Mouse (Mus musculus) stomach, embryonic 15.5 days (tissue): Measurements from ENCODE around the gene Zfp575. TPM values are rescaled to one million over a fixed set of nuclear protein-coding genes. Genes with fewer than 3 reads are reported as not detected.
A peak's percentile ranks its signal among the peaks of the same experiment; 100 is the strongest.

Experiments
- ATAC-seq: fragments of 200-750 bp; cut with Nextera tagmentation; 2 replicates; pipeline ENCODE4 v1.8.0; 2017; ENCODE audit warnings: low read depth, moderate number of reproducible peaks, moderate TSS enrichment; ENCODE audit not compliant: insufficient read depth, low FRiP score
- H3K27ac ChIP-seq: fragments of 300-500 bp; sonication (generic); 2 replicates; pipeline ENCODE4 v1.5.1; 2015; ENCODE audit warnings: mild to moderate bottlenecking, inconsistent platforms
- H3K27me3 ChIP-seq: fragments of 300-500 bp; sonication (generic); replicated peaks from 2 replicates; pipeline ENCODE4 v1.6.1; 2015; ENCODE audit warnings: inconsistent platforms
- H3K36me3 ChIP-seq: fragments of 300-500 bp; sonication (generic); 2 replicates; pipeline ENCODE4 v1.6.1; 2015; ENCODE audit warnings: inconsistent platforms
- H3K4me1 ChIP-seq: fragments of 300-500 bp; sonication (generic); 2 replicates; pipeline ENCODE4 v1.6.1; 2015; ENCODE audit warnings: inconsistent platforms
- H3K4me2 ChIP-seq: fragments of 300-500 bp; sonication (generic); 2 replicates; pipeline ENCODE4 v1.6.1; 2015; ENCODE audit warnings: mild to moderate bottlenecking, inconsistent platforms
- H3K4me3 ChIP-seq: fragments of 300-500 bp; sonication (generic); replicated peaks from 2 replicates; pipeline ENCODE4 v1.5.1; 2015; ENCODE audit warnings: inconsistent platforms
- H3K9ac ChIP-seq: fragments of 300-500 bp; sonication (generic); 2 replicates; pipeline ENCODE4 v1.6.1; 2015; ENCODE audit warnings: inconsistent platforms
- H3K9me3 ChIP-seq: fragments of 300-500 bp; sonication (generic); 2 replicates; pipeline ENCODE4 v1.6.1; 2016; ENCODE audit warnings: inconsistent platforms
- WGBS: fragments of 180-500 bp; shearing (Covaris S2); methylation state at CpG from one replicate; pipeline ENCODE4 v1.1.7; 2015; 5-methylcytosine and 5-hydroxymethylcytosine counted together
- polyA plus RNA-seq: library from polyadenylated mRNA; unstranded; fragments of >200 nt; fragmentation: Nextera tagmentation; extraction: Ambion mirVana; gene quantifications from 2 replicates; pipeline ENCODE4 v1.2.1, GENCODE M21; 2015

Gene Zfp575
- polyA plus RNA-seq, 1 experiment from 2014 or later, result 5.0 TPM

DNA sequence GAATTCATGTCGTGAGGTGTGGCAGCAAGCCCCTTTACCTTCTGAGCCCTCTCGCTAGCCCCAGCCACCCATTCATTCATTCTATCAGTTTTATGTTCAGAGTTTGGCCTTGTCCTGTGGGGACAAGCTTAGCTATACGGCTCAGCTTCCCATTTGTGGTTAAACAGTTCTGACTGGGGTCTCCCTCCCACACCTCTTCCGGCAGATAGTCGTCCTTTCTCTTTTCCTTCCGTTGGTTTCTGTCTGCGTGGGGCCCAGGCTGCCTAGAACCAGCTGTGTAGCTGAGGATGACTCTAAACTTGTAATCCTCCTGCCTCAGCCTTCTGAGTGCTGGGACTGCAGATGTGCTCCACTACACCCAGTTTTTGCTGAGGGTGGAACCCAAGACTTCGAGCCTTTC, 30.3 kb upstream of the Zfp575 start:
- Histone ChIP-seq H3K27me3 (0 out of 2 replicates have a peak, but pooled peaks cover 2% of the 10 kb centered on the region), H3K4me2 (no peak overlapping the region), H3K9me3 (no peaks in the 10 kb centered on the region), H3K36me3 (peaks cover 4% of the 10 kb centered on the region; the same call in 1 of the 2 replicates), H3K27ac (no peak overlapping the region), H3K9ac (no peak overlapping the region), H3K4me1 (peaks cover under 1% of the 10 kb centered on the region; the same call in 1 of the 2 replicates), H3K4me3 (no peak overlapping the region)
- ATAC-seq, result no peak
- 70% methylated on average over 8 of the region's 8 CpGs for WGBS

DNA sequence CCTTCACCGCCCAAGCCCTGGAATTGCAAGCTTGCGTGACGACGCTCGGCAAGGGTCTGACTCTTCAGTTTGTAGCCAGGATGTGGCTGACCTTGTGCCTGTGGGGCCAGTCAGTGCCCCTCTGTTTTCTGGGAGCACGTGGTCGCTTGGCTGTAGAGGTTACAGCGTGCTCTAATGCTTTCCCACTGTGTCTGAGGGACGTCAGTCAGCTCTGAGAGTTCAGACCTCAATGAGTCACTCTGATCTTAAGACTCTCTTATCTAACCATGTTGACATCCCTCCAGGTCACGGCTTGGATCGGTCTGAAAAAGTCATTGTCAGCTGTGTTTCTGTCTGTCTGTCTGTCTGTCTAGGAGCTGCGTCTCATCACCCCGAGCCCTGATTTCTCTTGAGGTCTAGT, 27.4 kb upstream of the Zfp575 start:
- Histone ChIP-seq H3K27me3 (peaks cover 21% of the 10 kb centered on the region; the same call in 1 of the 2 replicates), H3K27ac (no peak overlapping the region), H3K9ac (no peak overlapping the region), H3K4me1 (peaks cover 18% of the 10 kb centered on the region), H3K4me2 (no peak overlapping the region), H3K9me3 (no peaks in the 10 kb centered on the region), H3K36me3 (no peaks in the 10 kb centered on the region; the same call in 1 of the 2 replicates), H3K4me3 (no peak overlapping the region)
- WGBS, result 67% methylated on average over 13 of the region's 13 CpGs
- no peak for ATAC-seq

DNA sequence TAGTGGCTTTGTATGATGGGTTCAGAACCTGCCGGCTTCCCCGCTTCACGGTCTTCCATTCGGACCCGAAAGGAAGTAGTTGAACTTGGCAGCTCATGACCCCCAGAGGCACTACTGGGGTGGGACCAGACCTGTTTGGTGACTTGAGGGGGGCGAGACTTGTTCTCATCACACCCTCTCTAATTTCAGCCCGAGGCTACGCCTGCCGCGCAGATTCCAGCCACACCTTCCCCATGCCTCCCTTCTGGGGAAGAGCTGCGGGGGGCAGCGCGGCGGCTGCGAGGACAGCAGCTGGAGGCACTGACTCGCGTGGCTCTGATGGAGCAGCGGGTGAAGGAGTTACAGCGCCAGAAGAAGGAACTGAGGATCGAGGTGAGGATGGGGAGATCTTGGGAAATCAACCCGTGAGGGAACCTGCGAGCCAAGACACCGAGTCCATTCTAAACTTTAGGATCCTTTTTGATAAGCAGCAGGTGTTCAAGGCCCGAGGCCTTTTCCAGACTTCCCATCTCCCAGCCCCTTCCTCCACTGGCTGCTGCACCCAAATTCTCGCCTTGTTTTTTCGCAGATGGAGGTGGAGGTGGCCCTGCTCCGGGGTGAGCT, 25.0 kb upstream of the Zfp575 start:
- H3K4me1 ChIP-seq, result peaks cover 18% of the 10 kb centered on the region
- H3K4me3 ChIP-seq, result peak overlapping the region; percentile 24
- peaks cover 21% of the 10 kb centered on the region; the same call in 1 of the 2 replicates for H3K27me3 ChIP-seq
- no peaks in the 10 kb centered on the region for H3K9me3 ChIP-seq
- no peak overlapping the region for H3K9ac ChIP-seq
- no peak for ATAC-seq
- WGBS, result 4% methylated on average over 27 of the region's 27 CpGs
- no peak overlapping the region for H3K27ac ChIP-seq
- peak overlapping the region; percentile 47 for H3K4me2 ChIP-seq
- no peaks in the 10 kb centered on the region for H3K36me3 ChIP-seq

DNA sequence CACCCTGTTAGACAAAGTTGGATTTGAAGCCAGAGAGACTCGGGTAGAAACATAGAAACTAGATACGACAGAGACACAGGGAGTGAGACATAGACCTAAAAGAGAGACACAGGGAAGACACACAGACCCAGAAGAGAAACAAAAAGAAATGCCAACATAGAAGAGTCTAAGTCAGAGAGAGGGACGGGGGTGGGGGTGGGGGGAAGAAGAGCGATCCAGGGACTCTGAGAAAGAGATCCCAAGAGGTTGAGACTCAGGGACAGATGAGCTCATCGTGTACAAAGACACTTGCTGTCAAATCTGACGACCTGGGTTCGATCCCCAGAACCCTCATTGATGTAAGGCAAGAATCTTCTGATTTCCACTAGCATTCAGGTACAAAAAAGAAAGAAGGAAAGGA, 24.3 kb upstream of the Zfp575 start:
- ATAC-seq, result no peak
- Histone ChIP-seq H3K27me3 (peaks cover 21% of the 10 kb centered on the region; the same call in 1 of the 2 replicates), H3K4me3 (peak overlapping the region; percentile 60), H3K36me3 (no peaks in the 10 kb centered on the region), H3K4me1 (peaks cover 18% of the 10 kb centered on the region), H3K4me2 (peak overlapping the region; percentile 92), H3K9ac (no peak overlapping the region; the same call in 1 of the 2 replicates), H3K27ac (no peak overlapping the region), H3K9me3 (no peaks in the 10 kb centered on the region)
- 13% methylated on average over 7 of the region's 7 CpGs for WGBS

DNA sequence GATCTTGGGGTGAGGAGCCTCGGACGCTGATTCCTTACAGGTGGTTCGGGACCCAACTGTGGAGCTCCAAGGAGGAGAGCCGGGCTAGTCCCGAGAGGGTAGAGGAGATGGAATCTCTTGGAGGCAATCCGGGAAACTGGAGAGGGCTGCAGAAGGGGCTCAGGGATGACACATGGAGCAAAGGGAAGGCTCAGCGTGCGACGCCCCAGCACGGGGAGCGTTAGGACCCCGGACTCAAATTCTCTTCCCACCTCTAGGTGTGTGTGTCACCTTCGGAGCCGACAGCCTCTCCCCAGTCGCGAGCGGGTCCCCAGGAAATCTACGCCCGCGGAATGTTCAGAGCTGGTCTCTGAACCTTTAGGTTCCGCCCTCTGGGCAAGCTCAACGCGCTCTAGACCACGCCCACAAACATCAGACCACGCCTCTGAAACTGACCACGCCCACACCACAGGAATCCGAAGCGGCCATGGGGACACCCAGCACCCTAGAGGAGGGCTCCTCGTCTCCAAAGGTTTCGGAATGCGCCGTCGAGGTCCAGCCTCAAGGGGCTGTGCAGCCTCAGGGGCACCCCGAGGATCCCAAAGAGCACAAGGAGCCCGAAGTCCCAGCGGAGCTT, 23.5 kb upstream of the Zfp575 start:
- Histone ChIP-seq H3K4me2 (peak overlapping the region; percentile 92), H3K4me1 (peaks cover 18% of the 10 kb centered on the region), H3K36me3 (no peaks in the 10 kb centered on the region), H3K27me3 (peaks cover 21% of the 10 kb centered on the region; the same call in 1 of the 2 replicates), H3K4me3 (peak overlapping the region; percentile 60), H3K9ac (peak overlapping the region; percentile 50; the same call in 1 of the 2 replicates), H3K27ac (peak overlapping the region; percentile 90), H3K9me3 (no peaks in the 10 kb centered on the region)
- peak; percentile 73 for ATAC-seq
- WGBS, result under 1% methylated on average over 36 of the region's 36 CpGs

DNA sequence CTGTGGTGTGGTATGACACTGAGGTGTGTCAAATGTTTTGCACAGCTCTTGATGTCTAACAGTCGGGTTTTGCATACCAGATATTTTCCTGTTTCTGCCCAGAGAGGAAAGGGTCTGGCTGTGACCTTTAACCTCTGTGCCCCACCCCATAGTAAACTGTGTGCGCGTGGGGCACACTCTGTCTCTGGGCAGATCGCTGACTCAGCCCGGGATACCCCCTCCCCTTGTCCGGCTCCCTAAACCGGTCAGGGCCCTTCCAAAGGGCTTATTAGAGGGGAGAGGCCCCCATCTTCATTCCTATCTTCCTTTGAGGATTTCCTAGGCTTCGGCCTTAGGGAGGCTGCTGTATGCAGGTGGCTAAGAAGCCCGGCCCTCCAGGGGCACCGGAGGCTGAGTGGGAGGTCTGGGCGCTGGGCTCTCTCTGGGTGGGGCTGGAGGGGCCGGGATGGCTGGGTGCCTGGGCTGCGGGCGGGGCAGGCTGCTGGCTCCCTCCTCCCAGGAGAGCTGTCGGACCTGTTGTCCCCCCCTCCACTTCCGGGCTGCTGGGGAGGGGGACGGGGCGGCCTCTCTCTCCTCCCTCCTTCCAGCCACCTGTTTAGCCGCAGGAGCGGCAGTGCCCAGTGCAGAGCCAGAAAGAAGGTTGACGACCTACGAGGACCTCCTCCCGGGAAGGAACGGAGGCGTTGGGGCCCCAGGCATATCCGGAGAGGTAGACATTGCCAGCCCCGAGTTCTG, 22.9 kb upstream of the Zfp575 start, which contains the start of gene Phldb3:
TSS of gene Phldb3 (plus strand) at position 620 of the 735 bp plus-strand sequence.
- Histone ChIP-seq H3K36me3 (no peaks in the 10 kb centered on the region), H3K4me1 (peaks cover 18% of the 10 kb centered on the region), H3K9me3 (no peaks in the 10 kb centered on the region), H3K9ac (peak within 1 kb of the TSS; percentile 50; the same call in 1 of the 2 replicates), H3K27ac (peak within 1 kb of the TSS; percentile 90), H3K27me3 (peaks cover 21% of the 10 kb centered on the region; the same call in 1 of the 2 replicates), H3K4me2 (peak within 1 kb of the TSS; percentile 92), H3K4me3 (peak within 1 kb of the TSS; percentile 60)
- peak; percentile 68 for ATAC-seq
- 4% methylated on average over 24 of the region's 27 CpGs for WGBS

DNA sequence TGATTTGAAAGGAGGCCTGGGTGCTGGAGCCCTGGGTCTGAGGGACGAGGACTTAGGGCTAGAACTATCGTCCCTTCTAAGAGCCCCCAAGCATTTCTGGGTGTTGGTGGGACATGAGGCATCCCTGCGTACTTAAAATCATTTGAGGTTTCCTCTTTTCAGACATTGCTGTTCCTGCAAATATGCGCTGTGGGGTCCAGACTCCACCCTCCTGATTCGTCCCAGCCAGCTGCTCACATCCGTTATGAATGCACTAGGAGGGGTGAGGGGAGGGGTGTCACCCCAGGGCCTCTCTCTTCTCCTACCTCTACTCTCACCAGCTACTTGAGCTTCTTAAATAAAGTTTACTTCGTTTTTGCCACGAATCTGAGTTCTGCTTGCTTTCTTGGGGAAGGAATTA, 21.1 kb upstream of the Zfp575 start:
- Histone ChIP-seq H3K36me3 (no peaks in the 10 kb centered on the region), H3K27me3 (peaks cover 21% of the 10 kb centered on the region; the same call in 1 of the 2 replicates), H3K4me3 (no peak overlapping the region), H3K4me2 (no peak overlapping the region), H3K9ac (no peak overlapping the region), H3K27ac (no peak overlapping the region), H3K4me1 (peaks cover 18% of the 10 kb centered on the region), H3K9me3 (no peaks in the 10 kb centered on the region)
- ATAC-seq, result no peak
- 70% methylated on average over 8 of the region's 8 CpGs for WGBS

DNA sequence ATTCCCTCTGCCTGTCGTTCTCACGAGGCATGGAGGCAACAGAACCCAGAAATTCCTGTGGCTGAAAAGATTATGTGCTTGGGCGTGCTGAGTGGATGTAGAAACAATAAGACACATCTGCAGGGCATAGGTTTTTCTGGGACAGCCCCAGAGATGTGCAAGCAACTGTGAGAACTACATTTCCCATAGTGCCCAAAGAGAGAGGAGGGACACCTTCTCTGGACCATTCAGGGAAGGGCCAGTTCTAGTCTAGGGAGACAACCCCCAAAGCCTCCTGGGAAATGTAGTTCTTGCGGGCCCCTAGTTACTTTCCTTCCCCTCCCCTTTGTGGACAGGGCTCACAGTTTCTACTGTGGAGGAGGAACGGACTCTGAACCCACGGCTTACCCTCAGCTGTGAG, 20.6 kb upstream of the Zfp575 start:
- 51% methylated on average over 6 of the region's 6 CpGs for WGBS

DNA sequence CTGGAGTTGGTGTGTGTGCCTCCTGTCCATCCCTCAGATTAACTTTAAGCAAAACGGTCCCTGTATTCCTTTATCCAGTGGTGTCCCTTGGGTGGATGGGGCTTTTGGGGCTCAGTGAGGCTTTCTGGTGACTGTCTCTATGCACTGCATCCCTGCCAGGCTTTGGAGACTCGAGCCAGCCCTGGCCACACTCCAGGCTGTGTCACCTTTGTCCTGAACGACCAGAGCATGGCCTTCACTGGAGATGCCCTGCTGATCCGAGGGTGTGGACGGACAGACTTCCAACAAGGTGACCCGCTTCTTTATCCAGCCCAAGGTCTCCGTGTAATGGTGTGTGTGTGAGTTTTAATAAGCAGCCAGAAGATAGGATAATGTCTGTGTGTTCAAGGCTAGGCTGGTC, 18.6 kb upstream of the Zfp575 start:
- no peak for ATAC-seq
- Histone ChIP-seq H3K27me3 (peaks cover 5% of the 10 kb centered on the region; the same call in 1 of the 2 replicates), H3K4me2 (no peak overlapping the region), H3K27ac (no peak overlapping the region), H3K9me3 (no peaks in the 10 kb centered on the region), H3K4me3 (no peak overlapping the region), H3K9ac (no peak overlapping the region), H3K36me3 (no peaks in the 10 kb centered on the region), H3K4me1 (peaks cover 12% of the 10 kb centered on the region)
- WGBS, result 85% methylated on average over 7 of the region's 7 CpGs

More for the DNA sequence above, 20.6 kb upstream of the Zfp575 start:
- H3K9ac ChIP-seq, result no peak overlapping the region
- H3K27ac ChIP-seq, result no peak overlapping the region
- ATAC-seq, result peak; percentile 72
- peaks cover 21% of the 10 kb centered on the region; the same call in 1 of the 2 replicates for H3K27me3 ChIP-seq
- H3K4me2 ChIP-seq, result no peak overlapping the region
- peaks cover 18% of the 10 kb centered on the region for H3K4me1 ChIP-seq
- no peaks in the 10 kb centered on the region for H3K9me3 ChIP-seq
- H3K36me3 ChIP-seq, result no peaks in the 10 kb centered on the region
- no peak overlapping the region for H3K4me3 ChIP-seq

DNA sequence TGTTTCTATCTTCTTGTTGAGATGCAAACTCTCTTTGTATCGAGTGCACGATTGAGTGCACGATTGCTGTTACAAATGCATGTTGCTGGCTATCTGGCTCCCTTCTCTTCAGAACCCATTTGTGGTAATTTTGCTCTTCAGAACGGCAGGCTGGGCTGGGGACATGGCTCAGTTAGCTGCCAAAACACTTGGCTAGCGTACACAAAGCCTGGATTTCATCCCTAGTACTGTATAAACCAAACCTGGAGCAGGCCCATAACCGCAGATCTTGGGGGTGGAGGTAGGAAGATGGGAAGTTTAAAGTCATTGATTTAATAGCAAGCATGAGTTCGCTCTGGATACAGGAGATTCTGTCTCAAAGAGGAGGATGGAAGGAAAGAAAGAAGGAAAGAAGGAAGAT, 18.1 kb upstream of the Zfp575 start:
- H3K36me3 ChIP-seq, result no peaks in the 10 kb centered on the region
- H3K4me2 ChIP-seq, result no peak overlapping the region
- peaks cover 9% of the 10 kb centered on the region for H3K4me1 ChIP-seq
- no peak overlapping the region for H3K9ac ChIP-seq
- no peaks in the 10 kb centered on the region for H3K9me3 ChIP-seq
- 74% methylated on average over 7 of the region's 7 CpGs for WGBS
- H3K4me3 ChIP-seq, result no peak overlapping the region
- 0 out of 2 replicates have a peak, but pooled peaks cover 5% of the 10 kb centered on the region for H3K27me3 ChIP-seq
- no peak overlapping the region for H3K27ac ChIP-seq
- no peak for ATAC-seq

DNA sequence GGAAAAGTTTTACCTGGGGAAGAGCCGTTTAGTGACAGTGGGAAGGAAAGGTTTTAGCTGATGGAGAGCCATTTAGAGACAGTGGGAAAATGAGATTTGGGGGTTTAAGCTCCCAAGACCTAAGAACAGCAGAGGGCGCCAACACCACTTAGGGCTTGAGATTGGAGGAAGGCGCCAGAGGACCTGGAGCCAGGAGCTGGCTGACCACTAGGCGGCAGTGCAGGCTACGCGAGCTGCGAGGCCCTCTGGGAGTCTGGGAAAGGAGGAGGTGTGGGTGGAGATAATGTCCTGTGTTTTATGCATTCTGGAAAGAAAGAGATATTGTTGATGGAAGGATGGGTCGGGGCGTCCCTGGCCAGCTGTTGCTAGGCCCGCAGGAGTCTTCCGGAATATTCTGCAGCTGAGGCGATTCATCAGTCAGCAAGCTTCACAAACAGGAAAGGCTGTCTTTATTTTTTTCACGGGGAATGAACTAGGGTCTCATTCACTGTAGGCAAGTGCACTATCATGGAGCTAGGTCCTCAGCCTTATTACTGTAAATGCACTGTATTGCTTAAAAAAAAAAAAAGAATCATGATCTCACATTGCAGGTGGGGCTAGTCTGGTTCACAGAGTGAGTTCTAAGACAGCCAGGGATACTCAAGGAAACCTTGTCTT, 13.6 kb upstream of the Zfp575 start:
- peak overlapping the region; percentile 42 for H3K4me2 ChIP-seq
- WGBS, result 4% methylated on average over 13 of the region's 13 CpGs
- no peaks in the 10 kb centered on the region for H3K27me3 ChIP-seq
- ATAC-seq, result peak; percentile 71; the same call in 1 of the 2 replicates
- no peak overlapping the region for H3K9ac ChIP-seq
- no peaks in the 10 kb centered on the region for H3K9me3 ChIP-seq
- peaks cover 3% of the 10 kb centered on the region; the same call in 1 of the 2 replicates for H3K4me1 ChIP-seq
- no peak overlapping the region for H3K4me3 ChIP-seq
- no peak overlapping the region for H3K27ac ChIP-seq
- no peaks in the 10 kb centered on the region for H3K36me3 ChIP-seq
